Mouse (Mus musculus) lung, postnatal 0 days (tissue): ENCODE results near the gene Pck1. TPM values are rescaled to one million over a fixed set of nuclear protein-coding genes. Genes with fewer than 3 reads are reported as not detected.

Experiments
- ATAC-seq: fragments of 200-750 bp; cut with Nextera tagmentation; 2 replicates; pipeline ENCODE4 v1.8.0; 2017; ENCODE audit warnings: moderate library complexity
- DNase-seq: peaks from one replicate; pipeline ENCODE4 v3.0.0-alpha.2; 2016; ENCODE audit warnings: low spot score
- H3K27ac ChIP-seq: fragments of 300-500 bp; sonication (generic); 2 replicates; pipeline ENCODE4 v1.5.1; 2014; ENCODE audit warnings: antibody characterized with exemption, mild to moderate bottlenecking, low read length, mixed read lengths
- H3K27me3 ChIP-seq: fragments of 300-500 bp; sonication (generic); replicated peaks from 2 replicates; pipeline ENCODE4 v1.6.1; 2014; ENCODE audit warnings: low read length, mixed read lengths; ENCODE audit not compliant: insufficient read depth
- H3K36me3 ChIP-seq: fragments of 300-500 bp; sonication (generic); 2 replicates; pipeline ENCODE4 v1.6.1; 2014; ENCODE audit warnings: low read length, mixed read lengths; ENCODE audit not compliant: insufficient read depth
- H3K4me1 ChIP-seq: fragments of 300-500 bp; sonication (generic); 2 replicates; pipeline ENCODE4 v1.6.1; 2014; ENCODE audit warnings: antibody characterized with exemption, low read depth, low read length, mixed read lengths; ENCODE audit not compliant: insufficient read depth
- H3K4me2 ChIP-seq: fragments of 300-500 bp; sonication (generic); replicated peaks from 2 replicates; pipeline ENCODE4 v1.6.1; 2014; ENCODE audit warnings: low read depth, mild to moderate bottlenecking, low read length, moderate library complexity, mixed read lengths
- H3K4me3 ChIP-seq: fragments of 300-500 bp; sonication (generic); 2 replicates; pipeline ENCODE4 v1.5.1; 2014; ENCODE audit warnings: low read depth, low read length
- H3K9ac ChIP-seq: fragments of 300-500 bp; sonication (generic); replicated peaks from 2 replicates; pipeline ENCODE4 v1.6.1; 2014; ENCODE audit warnings: low read depth, mild to moderate bottlenecking
- H3K9me3 ChIP-seq: fragments of 300-500 bp; sonication (generic); 2 replicates; pipeline ENCODE4 v1.6.1; 2016; ENCODE audit warnings: low read length, mixed read lengths
- CTCF ChIP-seq: IDR thresholded peaks from 2 replicates; pipeline ENCODE4 v1.5.1; 2016; ENCODE audit warnings: antibody characterized with exemption, mild to moderate bottlenecking
- EP300 ChIP-seq: IDR thresholded peaks from 2 replicates; pipeline ENCODE4 v1.6.1; 2016; ENCODE audit warnings: antibody characterized with exemption, mild to moderate bottlenecking, control low read depth
- WGBS: fragments of 180-500 bp; shearing (Covaris S2); extraction: QIAGEN DNeasy Blood & Tissue Kit; methylation state at CpG from one replicate; pipeline ENCODE4 v1.1.7; 2014; 5-methylcytosine and 5-hydroxymethylcytosine counted together
- polyA plus RNA-seq: library from polyadenylated mRNA; unstranded; fragments of >200 nt; fragmentation: Nextera tagmentation; extraction: Ambion mirVana; gene quantifications from 2 replicates; pipeline ENCODE4 v1.2.1, GENCODE M21; 2015

Pck1 gene
- polyA plus RNA-seq, 1 experiment from 2014 or later = 0.08 TPM

DNA sequence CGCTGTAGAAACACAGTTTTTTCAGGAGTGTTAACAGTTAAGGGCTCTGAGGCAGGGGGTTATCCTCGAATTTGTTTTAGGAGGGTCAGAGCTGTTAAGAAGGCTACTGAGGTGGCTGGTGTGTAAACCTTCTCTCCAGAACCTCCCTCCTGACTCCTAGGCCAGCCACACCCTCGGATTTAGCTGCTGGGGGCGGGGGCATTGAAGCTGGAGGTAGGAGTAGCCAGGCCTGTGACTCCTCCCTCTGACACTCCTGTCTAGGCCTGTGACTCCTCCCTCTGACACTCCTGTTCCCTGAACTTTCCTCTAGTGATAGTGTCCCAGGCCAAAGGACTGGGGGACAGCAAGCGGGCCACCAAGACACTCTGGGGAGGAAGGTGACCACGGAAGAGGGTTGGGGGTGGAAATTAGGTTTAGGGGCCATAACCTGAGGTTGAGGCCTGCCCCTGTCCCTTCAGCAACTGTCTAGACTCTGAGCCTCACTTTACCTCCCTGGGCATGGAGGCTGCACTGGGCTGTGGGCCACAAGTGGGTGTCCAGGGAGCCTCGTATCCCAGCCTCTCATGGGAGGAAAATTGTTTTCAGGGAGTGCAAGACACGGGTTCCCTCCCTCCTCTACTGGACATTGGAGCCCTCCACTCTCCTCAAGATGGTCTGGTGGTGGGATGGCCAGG lies 34.5 kb downstream of the Pck1 start:
- Histone ChIP-seq H3K36me3 (no peaks in the 10 kb centered on the region), H3K27me3 (no peaks in the 10 kb centered on the region), H3K9me3 (no peaks in the 10 kb centered on the region), H3K4me1 (no peaks in the 10 kb centered on the region), H3K9ac (no peak overlapping the region), H3K4me2 (no peak overlapping the region), H3K27ac (no peak overlapping the region), H3K4me3 (no peak overlapping the region)
- TF ChIP-seq CTCF = no peak
- TF ChIP-seq EP300 = no peak
- DNase-seq (peak; percentile 50), ATAC-seq (peak; percentile 71)
- WGBS = 31% methylated on average over 8 of the region's 8 CpGs

GRCm38 (mm10) chr2:173194796-173195195 lies 41.9 kb downstream of the Pck1 start:
- TF ChIP-seq EP300 = no peak
- TF ChIP-seq CTCF = no peak
- no peaks in the 10 kb centered on the region for H3K9me3 ChIP-seq
- no peaks in the 10 kb centered on the region for H3K4me1 ChIP-seq
- no peak overlapping the region for H3K4me2 ChIP-seq
- DNase-seq (no peak), ATAC-seq (no peak)
- no peaks in the 10 kb centered on the region for H3K36me3 ChIP-seq
- H3K9ac ChIP-seq = no peak overlapping the region
- H3K27me3 ChIP-seq = no peaks in the 10 kb centered on the region
- WGBS = 74% methylated on average over 4 of the region's 4 CpGs
- H3K4me3 ChIP-seq = no peak overlapping the region
- H3K27ac ChIP-seq = no peak overlapping the region

DNA sequence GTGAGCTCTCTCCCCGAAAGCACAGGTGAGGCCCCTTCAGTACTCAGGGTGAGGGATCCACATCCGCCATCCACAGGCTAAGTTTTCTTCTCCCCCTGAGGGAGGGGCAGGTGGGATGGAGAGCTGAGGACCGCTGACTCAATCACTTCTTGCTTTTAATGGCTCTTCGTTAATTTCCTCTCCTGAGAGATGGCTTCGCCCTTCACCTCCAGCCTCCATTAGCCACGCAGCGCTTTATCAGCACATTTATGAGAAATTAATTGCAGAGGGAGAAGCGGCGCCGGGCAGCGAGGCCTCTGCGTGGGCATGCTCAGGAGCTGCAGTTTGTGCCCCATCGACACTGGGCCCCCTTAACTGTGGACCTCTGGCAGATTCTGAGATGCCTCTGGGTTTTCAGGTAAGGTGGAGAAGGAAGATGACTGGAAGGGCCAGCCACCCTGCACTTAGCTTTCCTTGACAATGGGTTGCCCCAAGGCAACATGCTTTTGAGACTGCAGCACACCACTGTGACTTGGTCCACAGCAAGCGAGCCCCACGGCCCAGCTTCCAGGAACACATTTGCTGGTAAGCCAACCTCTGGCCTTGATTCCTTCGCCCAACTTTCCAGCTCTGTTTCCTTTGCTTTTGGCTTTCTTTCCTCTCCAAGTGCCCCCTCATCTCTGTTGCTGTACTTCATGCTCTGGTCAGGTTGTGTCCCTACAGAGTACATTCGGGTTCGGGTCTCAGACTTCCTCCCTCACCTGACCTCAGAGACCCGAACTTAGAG lies 50.3 kb downstream of the Pck1 start:
- Histone ChIP-seq H3K4me3 (no peak overlapping the region), H3K9ac (no peak overlapping the region), H3K27me3 (no peaks in the 10 kb centered on the region), H3K27ac (no peak overlapping the region), H3K36me3 (no peaks in the 10 kb centered on the region), H3K4me1 (no peaks in the 10 kb centered on the region), H3K4me2 (no peak overlapping the region), H3K9me3 (no peaks in the 10 kb centered on the region)
- 84% methylated on average over 19 of the region's 19 CpGs for WGBS
- DNase-seq (no peak), ATAC-seq (no peak)
- TF ChIP-seq CTCF (no peak), EP300 (no peak)

GRCm38 (mm10) chr2:173203726-173204125 lies 50.9 kb downstream of the Pck1 start:
- no peaks in the 10 kb centered on the region for H3K9me3 ChIP-seq
- TF ChIP-seq CTCF = no peak
- TF ChIP-seq EP300 = no peak
- H3K4me1 ChIP-seq = no peaks in the 10 kb centered on the region
- no peak overlapping the region for H3K27ac ChIP-seq
- no peak overlapping the region for H3K9ac ChIP-seq
- no peak for DNase-seq
- no peak overlapping the region for H3K4me2 ChIP-seq
- 86% methylated on average over 3 of the region's 3 CpGs for WGBS
- H3K27me3 ChIP-seq = no peaks in the 10 kb centered on the region
- H3K36me3 ChIP-seq = no peaks in the 10 kb centered on the region
- H3K4me3 ChIP-seq = no peak overlapping the region
- ATAC-seq = no peak

DNA sequence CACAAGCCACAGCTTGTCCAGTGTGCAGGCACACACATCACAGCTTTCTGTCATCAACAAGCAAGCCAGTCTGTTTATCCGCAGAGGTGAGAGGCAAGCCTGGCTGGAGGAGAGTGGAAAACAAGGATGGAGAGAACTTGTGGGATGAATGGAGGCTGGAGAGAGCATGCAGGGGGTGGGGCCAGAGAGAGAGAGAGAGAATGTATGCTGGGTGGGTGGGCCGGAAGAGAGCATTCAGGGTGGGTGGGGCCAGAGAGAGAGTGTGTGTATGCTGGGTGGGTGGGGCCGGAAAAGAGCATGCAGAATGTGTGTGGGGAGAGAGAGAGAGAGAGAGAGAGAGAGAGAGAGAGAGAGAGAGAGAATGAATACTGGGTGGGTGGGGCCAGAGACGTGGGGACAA lies 51.8 kb downstream of the Pck1 start:
- H3K36me3 ChIP-seq = no peaks in the 10 kb centered on the region
- no peaks in the 10 kb centered on the region for H3K4me1 ChIP-seq
- DNase-seq (no peak), ATAC-seq (no peak)
- no peak overlapping the region for H3K4me2 ChIP-seq
- 50% methylated on average over 3 of the region's 4 CpGs for WGBS
- no peak overlapping the region for H3K9ac ChIP-seq
- no peaks in the 10 kb centered on the region for H3K9me3 ChIP-seq
- TF ChIP-seq EP300 (no peak), CTCF (no peak)
- H3K27me3 ChIP-seq = no peaks in the 10 kb centered on the region
- no peak overlapping the region for H3K4me3 ChIP-seq
- H3K27ac ChIP-seq = no peak overlapping the region

DNA sequence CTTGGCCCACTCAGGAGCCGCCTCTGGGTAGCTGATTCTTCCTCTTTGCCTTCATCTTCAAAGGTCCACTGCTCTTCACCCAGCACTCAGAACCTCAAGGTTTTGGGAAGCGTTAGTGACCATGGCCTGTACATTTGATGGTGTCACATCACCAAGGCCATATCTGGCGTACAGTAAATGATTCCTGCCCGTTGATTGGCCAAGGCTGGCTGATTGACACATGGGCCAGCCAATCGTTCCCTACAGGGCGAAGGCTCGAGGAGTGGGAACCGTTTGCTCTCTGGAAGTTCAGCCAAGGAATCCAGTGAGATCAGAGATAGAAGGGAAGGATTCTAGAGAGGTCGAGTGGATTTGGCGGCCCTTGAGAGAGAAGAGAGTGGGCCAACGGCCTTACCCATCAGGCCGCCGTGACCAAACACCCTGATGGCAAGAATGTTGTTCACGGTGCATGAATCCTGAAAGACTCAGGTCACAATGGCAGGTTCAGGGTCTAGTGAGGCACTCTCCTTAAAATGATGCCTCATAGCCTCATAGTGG lies 52.8 kb downstream of the Pck1 start:
- Histone ChIP-seq H3K4me3 (no peak overlapping the region), H3K4me1 (no peaks in the 10 kb centered on the region), H3K9ac (no peak overlapping the region), H3K9me3 (no peaks in the 10 kb centered on the region), H3K4me2 (no peak overlapping the region), H3K27ac (no peak overlapping the region), H3K27me3 (no peaks in the 10 kb centered on the region), H3K36me3 (no peaks in the 10 kb centered on the region)
- no peak for DNase-seq
- TF ChIP-seq EP300 (no peak), CTCF (no peak)
- no peak for ATAC-seq
- WGBS = 91% methylated on average over 14 of the region's 14 CpGs
